31 mouse cellular contexts compared by ENCODE assay signal in the genomic region with DNA sequence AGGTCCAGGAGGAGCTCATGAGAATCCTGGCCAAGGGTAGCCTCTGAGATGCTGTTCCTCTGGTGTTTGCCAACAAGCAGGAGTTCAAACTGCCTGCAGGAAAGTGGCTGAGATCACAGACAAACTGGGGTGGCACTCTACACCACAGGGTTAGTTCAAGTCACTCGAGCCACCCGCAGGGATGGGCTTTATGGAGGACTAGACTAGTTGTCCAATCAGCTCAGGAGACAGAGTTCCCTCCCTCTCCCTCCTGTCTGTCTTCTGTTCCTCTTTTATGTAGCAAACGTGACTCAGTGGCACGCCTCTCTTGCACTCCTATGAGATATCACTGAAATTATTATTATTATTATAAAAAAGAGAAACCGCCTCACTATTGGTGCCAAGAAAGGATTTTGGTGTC. TPM values are rescaled to one million over a fixed set of nuclear protein-coding genes. Genes with fewer than 3 reads are reported as not detected.
DNase-seq lines count a peak whose midpoint lies in the region; ATAC-seq and TF ChIP-seq lines count a peak whose summit lies in the region.
"Had no signal": no experiment of that assay in that cellular context is flagged by ENCODE, and none has a peak within 500 bp of the region (broad histone marks: within the 10 kb centered on the region; RNA-seq: fewer than 3 reads in every experiment).

No protein-coding gene starts in this region.

- no peak for TF ChIP-seq EP300 in liver, postnatal 0 days (IDR thresholded peaks at IDR 0.05; ENCODE audit: low read depth)

- H3K4me1 ChIP-seq in liver, embryonic 12.5 days: peaks cover 10% of the 10 kb centered on the region
- H3K4me1 ChIP-seq in liver, postnatal 0 days (ENCODE audit: insufficient read depth): no peaks in the 10 kb centered on the region
- H3K4me1 ChIP-seq in heart, embryonic 10.5 days: peaks cover 6% of the 10 kb centered on the region; the same call in 1 of the 2 replicates
- H3K4me1 ChIP-seq in hindbrain, embryonic 14.5 days (replicated peaks; ENCODE audit: control insufficient read depth, insufficient read depth, low read length): no peaks in the 10 kb centered on the region

- no peaks in the 10 kb centered on the region for H3K9me3 ChIP-seq in liver, embryonic 12.5 days (replicated peaks)
- no peaks in the 10 kb centered on the region for H3K9me3 ChIP-seq in liver, postnatal 0 days (ENCODE audit: low read length)
- H3K9me3 ChIP-seq in heart, embryonic 10.5 days: no peaks in the 10 kb centered on the region
- H3K9me3 ChIP-seq in hindbrain, embryonic 14.5 days (ENCODE audit: control insufficient read depth, low read length): no peaks in the 10 kb centered on the region
- H3K9me3 ChIP-seq: forebrain, embryonic 12.5 days; heart, embryonic 13.5 days; kidney, embryonic 15.5 days; limb, embryonic 12.5 days; neural tube, embryonic 15.5 days had no signal

- no peak for TF ChIP-seq CTCF in liver, postnatal 0 days (IDR thresholded peaks at IDR 0.05; ENCODE audit: low read depth)

- no peak overlapping the region for H3K4me2 ChIP-seq in liver, embryonic 12.5 days
- H3K4me2 ChIP-seq in liver, postnatal 0 days (ENCODE audit: low read depth, low read length): no peak overlapping the region
- H3K4me2 ChIP-seq in hindbrain, embryonic 14.5 days (replicated peaks): no peak overlapping the region
- H3K4me2 ChIP-seq: forebrain, embryonic 12.5 days; heart, embryonic 13.5 days; kidney, embryonic 15.5 days; limb, embryonic 12.5 days; midbrain, embryonic 13.5 days; neural tube, embryonic 15.5 days had no signal

- H3K4me3 ChIP-seq in liver, embryonic 12.5 days: no peak overlapping the region
- no peak overlapping the region for H3K4me3 ChIP-seq in liver, postnatal 0 days (ENCODE audit: low read depth, low read length)
- no peak overlapping the region for H3K4me3 ChIP-seq in heart, embryonic 10.5 days
- H3K4me3 ChIP-seq in hindbrain, embryonic 14.5 days (replicated peaks; ENCODE audit: low read length): no peak overlapping the region
- H3K4me3 ChIP-seq: erythroblast, embryonic 14.5 days; forebrain, embryonic 12.5 days; heart, adult 2 months; heart, embryonic 13.5 days; kidney, embryonic 15.5 days; limb, embryonic 12.5 days; midbrain, embryonic 13.5 days; neural tube, embryonic 15.5 days had no signal

- peaks cover 7% of the 10 kb centered on the region for H3K27me3 ChIP-seq in liver, embryonic 12.5 days (replicated peaks)
- no peaks in the 10 kb centered on the region for H3K27me3 ChIP-seq in liver, postnatal 0 days (ENCODE audit: insufficient read depth, low read length)
- H3K27me3 ChIP-seq in heart, embryonic 10.5 days (ENCODE audit: insufficient read depth, poor library complexity, severe bottlenecking): no peaks in the 10 kb centered on the region
- H3K27me3 ChIP-seq in hindbrain, embryonic 14.5 days (ENCODE audit: control insufficient read depth, insufficient read depth, low read length): no peaks in the 10 kb centered on the region
- H3K27me3 ChIP-seq: forebrain, embryonic 12.5 days; kidney, embryonic 15.5 days; limb, embryonic 12.5 days; midbrain, embryonic 13.5 days; neural tube, embryonic 15.5 days; Patski had no signal

- ATAC-seq in liver, embryonic 12.5 days: peak; percentile 53
- ATAC-seq in liver, postnatal 0 days: no peak; the same call in 1 of the 2 replicates
- no peak for ATAC-seq in hindbrain, embryonic 14.5 days (ENCODE audit: low FRiP score)
- ATAC-seq: forebrain, postnatal 0 days; hindbrain, embryonic 16.5 days; lung, postnatal 0 days; midbrain, embryonic 13.5 days; Patski had no signal

- peak; percentile 81 for DNase-seq in heart, adult 11 months
- no peak for DNase-seq in heart, adult 18-20 months
- peak; percentile 94 for DNase-seq in MEL-GATA-1-ER (ENCODE audit: extremely low read depth, low read depth)
- DNase-seq in liver, postnatal 0 days: no peak
- DNase-seq in heart, embryonic 10.5 days (ENCODE audit: low spot score): no peak
- no peak for DNase-seq in cerebellum, postnatal 25 days
- no peak for DNase-seq in hindbrain, embryonic 14.5 days (ENCODE audit: low spot score)
- DNase-seq: adrenal gland, postnatal 14 days; cerebellum, adult 11-12 months; cerebellum, adult 9-11 months; forebrain, postnatal 0 days; gastrocnemius, postnatal 14 days; heart, adult 2 months; heart, postnatal 10 days; kidney, adult 18-20 months; kidney, postnatal 25 days; lung, adult 18-20 months; retina, postnatal 1 day; right cerebral cortex, postnatal 14 days had no signal

- H3K36me3 ChIP-seq in liver, embryonic 12.5 days: peaks cover 48% of the 10 kb centered on the region
- H3K36me3 ChIP-seq in liver, postnatal 0 days (replicated peaks; ENCODE audit: insufficient read depth, low read length): peaks cover 42% of the 10 kb centered on the region
- peaks cover 38% of the 10 kb centered on the region for H3K36me3 ChIP-seq in heart, embryonic 10.5 days
- peaks cover 38% of the 10 kb centered on the region for H3K36me3 ChIP-seq in hindbrain, embryonic 14.5 days (replicated peaks; ENCODE audit: control insufficient read depth, insufficient read depth)

- 61% methylated on average over 5 of the region's 5 CpGs for WGBS in liver, embryonic 12.5 days (ENCODE audit: insufficient replicate concordance)
- 61% methylated on average over 5 of the region's 5 CpGs for WGBS in liver, postnatal 0 days (ENCODE audit: insufficient replicate concordance)
- WGBS in heart, embryonic 10.5 days: 86% methylated on average over 5 of the region's 5 CpGs
- WGBS in hindbrain, embryonic 14.5 days: 75% methylated on average over 5 of the region's 5 CpGs

- no peak overlapping the region for H3K9ac ChIP-seq in liver, embryonic 12.5 days
- H3K9ac ChIP-seq in liver, postnatal 0 days (replicated peaks): no peak overlapping the region
- no peak overlapping the region for H3K9ac ChIP-seq in hindbrain, embryonic 14.5 days
- H3K9ac ChIP-seq: forebrain, embryonic 12.5 days; forebrain, postnatal 0 days; heart, embryonic 13.5 days; kidney, embryonic 15.5 days; limb, embryonic 12.5 days; midbrain, embryonic 13.5 days; neural tube, embryonic 15.5 days had no signal

- peak overlapping the region; percentile 70 for H3K27ac ChIP-seq in liver, embryonic 12.5 days
- 0 out of 2 replicates have a peak overlapping the region, but pooled peaks have one; percentile 22 for H3K27ac ChIP-seq in liver, postnatal 0 days (ENCODE audit: low read depth)
- no peak overlapping the region for H3K27ac ChIP-seq in heart, embryonic 10.5 days
- no peak overlapping the region for H3K27ac ChIP-seq in hindbrain, embryonic 14.5 days
- H3K27ac ChIP-seq: forebrain, embryonic 12.5 days; heart, adult 2 months; heart, embryonic 13.5 days; kidney, embryonic 15.5 days; limb, embryonic 12.5 days; macrophage; midbrain, embryonic 13.5 days; neural tube, embryonic 15.5 days had no signal

RNA-seq across cellular contexts. Expression of gene Tnk2, which starts 9.5 kb away (rescaled TPM):
- total RNA-seq in heart, adult 18-20 months (2021): 10 to 100 TPM; 20.5 to 22.0 TPM
- polyA plus RNA-seq in liver, embryonic 12.5 days (2016; fragmentation: Nextera tagmentation; extraction: Ambion mirVana): 6.3 and 6.6 TPM in 2 replicates
- polyA plus RNA-seq in liver, postnatal 0 days (2015; fragmentation: Nextera tagmentation; extraction: Ambion mirVana): 2.9 and 3.5 TPM in 2 replicates
- polyA plus RNA-seq in heart, embryonic 10.5 days (2016; fragmentation: Nextera tagmentation; extraction: Ambion mirVana): 6.5 and 9.2 TPM in 2 replicates
- polyA plus RNA-seq in hindbrain, embryonic 14.5 days (2014; fragmentation: Nextera tagmentation; extraction: Ambion mirVana): 17.4 and 20.0 TPM in 2 replicates

RNA-seq across cellular contexts. Expression of gene Tfrc, which starts 25.5 kb away (rescaled TPM):
- 10 to 100 TPM; 27.1 to 57.1 TPM for total RNA-seq in heart, adult 18-20 months (2021)
- polyA plus RNA-seq in liver, embryonic 12.5 days (2016; fragmentation: Nextera tagmentation; extraction: Ambion mirVana): 327 and 339 TPM in 2 replicates
- polyA plus RNA-seq in liver, postnatal 0 days (2015; fragmentation: Nextera tagmentation; extraction: Ambion mirVana): 85.1 and 103 TPM in 2 replicates
- polyA plus RNA-seq in heart, embryonic 10.5 days (2016; fragmentation: Nextera tagmentation; extraction: Ambion mirVana): 72.0 and 82.0 TPM in 2 replicates
- polyA plus RNA-seq in hindbrain, embryonic 14.5 days (2014; fragmentation: Nextera tagmentation; extraction: Ambion mirVana): 54.0 and 65.1 TPM in 2 replicates

Comparison
In these comparisons a context has a peak if more than half of its experiments do, and no peak if none do; other contexts are left out.
1. DNase-seq: peak in heart, adult 11 months (single experiment) and MEL-GATA-1-ER (single experiment); none in heart, adult 18-20 months (0 of 2), liver, postnatal 0 days (single experiment), heart, embryonic 10.5 days (single experiment), cerebellum, postnatal 25 days (0 of 2) and hindbrain, embryonic 14.5 days (single experiment).
2. H3K27ac ChIP-seq: peak in liver, embryonic 12.5 days (single experiment) and liver, postnatal 0 days (single experiment); none in heart, embryonic 10.5 days (single experiment) and hindbrain, embryonic 14.5 days (single experiment).